Mouse (Mus musculus): ENCODE measurements around the gene Rtn2.

The Rtn2 gene

DNA sequence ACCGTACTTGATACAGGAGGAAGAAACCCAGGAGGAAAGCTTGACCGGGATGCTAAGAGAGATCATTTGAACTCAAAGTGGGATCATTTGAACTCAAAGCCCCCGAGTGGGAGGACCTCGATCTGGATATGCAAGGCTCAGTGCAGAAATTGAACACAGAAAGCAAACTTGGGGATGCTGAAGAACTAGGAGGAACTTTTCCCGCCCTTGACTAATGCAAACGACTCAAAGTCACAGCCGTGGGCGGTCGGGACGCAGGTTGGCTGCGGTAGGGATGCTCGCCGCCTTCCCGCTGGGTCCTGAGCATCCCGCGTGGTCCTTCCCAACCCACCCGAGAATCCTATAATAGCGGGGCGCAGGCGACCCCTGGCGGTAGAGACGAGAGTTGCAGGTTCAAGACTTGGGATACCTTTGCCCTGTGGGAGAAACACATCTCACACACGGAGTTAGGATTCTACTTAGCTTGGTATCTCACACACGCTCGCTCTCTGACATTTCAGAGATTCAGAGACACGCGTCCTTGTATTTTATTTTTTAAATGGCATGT, 60.1 kb downstream of the Rtn2 start:
- no peak for DNase-seq (ENCODE audit: extremely low spot score, low read depth, low spot score)

DNA sequence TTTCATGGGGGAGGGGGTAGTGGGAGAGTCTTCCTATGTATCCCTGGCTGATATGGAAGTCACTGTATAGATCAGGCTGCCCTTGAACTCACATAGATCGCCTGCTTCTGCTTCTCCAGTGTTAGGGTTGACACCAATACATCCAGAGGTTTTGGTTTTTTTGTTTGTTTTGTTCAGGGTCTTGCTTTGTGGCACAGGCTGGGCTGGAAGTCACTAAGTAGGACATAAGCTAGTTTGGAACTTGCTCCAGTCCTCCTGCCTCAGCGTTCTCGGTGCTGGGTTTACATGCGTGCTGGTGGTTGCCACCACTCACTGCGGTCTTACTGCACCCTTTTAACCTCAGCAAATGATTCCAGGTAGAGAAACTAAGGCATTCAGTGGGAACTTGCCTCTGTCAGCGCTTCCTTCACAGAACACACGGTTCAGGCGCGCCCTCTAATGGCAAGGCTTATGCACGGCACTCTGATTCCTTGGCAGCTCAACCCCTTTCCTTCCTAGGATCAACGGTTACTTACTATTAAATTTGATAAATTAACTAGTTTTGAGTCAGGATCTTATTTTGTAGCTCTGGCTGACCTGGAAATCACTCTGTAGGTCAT, 60.9 kb downstream of the Rtn2 start:
- no peak for DNase-seq (ENCODE audit: extremely low spot score, low read depth, low spot score)

DNA sequence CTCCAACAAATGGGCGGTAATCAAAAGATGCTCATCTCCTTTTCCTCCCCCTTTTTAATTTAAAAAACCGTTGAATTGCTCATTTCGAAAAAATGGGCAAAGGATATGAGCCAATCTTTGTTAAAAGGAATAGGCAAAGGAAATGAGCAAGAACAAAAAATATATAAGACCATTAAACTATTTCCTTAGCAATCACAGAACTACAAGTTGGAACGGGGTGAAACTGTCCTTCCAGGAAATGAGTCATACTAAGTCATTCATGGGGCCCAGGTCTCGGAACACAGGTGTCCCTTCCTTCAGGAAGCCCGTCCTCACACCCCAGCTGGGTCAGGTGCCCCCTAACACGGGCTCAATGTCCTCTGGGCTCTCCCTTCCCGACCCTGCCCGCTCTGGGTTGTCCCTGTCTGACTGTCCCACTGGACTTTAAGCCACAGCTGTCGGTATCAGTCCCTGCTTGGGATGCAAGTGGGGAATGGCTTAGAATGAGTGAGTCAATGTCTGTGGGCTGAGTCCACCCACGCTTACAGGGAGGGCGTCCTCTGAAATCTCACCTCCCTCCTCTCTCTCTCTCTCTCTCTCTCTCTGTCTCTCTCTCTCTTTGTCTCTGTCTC, 61.9 kb downstream of the Rtn2 start, which contains the start of gene Ercc1:
Gene Ercc1 (plus strand): TSS at position 542 of the 611 bp plus-strand sequence.
- no peak for DNase-seq (ENCODE audit: extremely low spot score, low read depth, low spot score)

DNA sequence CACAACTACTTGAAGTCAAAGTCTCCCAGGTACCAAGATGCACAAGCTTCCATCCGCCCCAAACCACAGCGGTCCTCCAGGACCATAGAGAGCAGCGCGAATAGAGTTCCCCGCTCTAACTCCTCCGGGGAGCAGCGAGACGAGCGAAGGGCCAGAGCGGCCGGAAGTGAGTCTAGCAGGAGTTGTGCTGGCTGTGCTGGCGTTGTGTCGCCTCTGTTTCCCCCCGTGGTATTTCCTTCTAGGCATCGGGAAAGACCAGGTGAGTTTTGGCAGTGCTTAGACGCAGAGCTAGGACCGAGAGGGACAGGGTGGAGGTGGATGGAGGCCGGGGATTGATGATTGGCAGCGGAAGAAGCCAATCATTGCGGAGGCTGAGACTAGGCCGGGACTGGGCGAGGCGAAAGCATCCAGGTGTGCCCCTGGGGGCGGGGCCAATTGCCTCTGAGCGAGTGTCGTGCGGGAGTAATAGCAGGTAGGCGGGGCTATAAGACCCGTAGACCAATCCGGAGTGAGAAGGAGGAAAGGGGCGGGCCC, 62.6 kb downstream of the Rtn2 start:
- peak; percentile 97 for DNase-seq (ENCODE audit: extremely low spot score, low read depth, low spot score)

All from hindlimb bud, embryonic 11.5 days (tissue).